Mouse (Mus musculus) lung, embryonic 16.5 days (tissue): ENCODE data around the gene Slc6a1. TPM values are rescaled to one million over a fixed set of nuclear protein-coding genes. Genes with fewer than 3 reads are reported as not detected.

ENCODE experiments used
- ATAC-seq: fragments of 200-750 bp; cut with Nextera tagmentation; 2 replicates; pipeline ENCODE4 v1.8.0; 2017; ENCODE audit warnings: low read depth, mild to moderate bottlenecking, moderate library complexity
- H3K27ac ChIP-seq: fragments of 300-500 bp; sonication (generic); 2 replicates; pipeline ENCODE4 v1.5.1; 2014; ENCODE audit warnings: mild to moderate bottlenecking, control low read depth, low read length
- H3K27me3 ChIP-seq: fragments of 300-500 bp; sonication (generic); 2 replicates; pipeline ENCODE4 v1.6.1; 2014; ENCODE audit warnings: low read depth, low read length, mixed read lengths; ENCODE audit not compliant: control insufficient read depth, insufficient read depth
- H3K36me3 ChIP-seq: fragments of 300-500 bp; sonication (generic); 2 replicates; pipeline ENCODE4 v1.6.1; 2014; ENCODE audit warnings: low read length; ENCODE audit not compliant: control insufficient read depth, insufficient read depth
- H3K4me1 ChIP-seq: fragments of 300-500 bp; sonication (generic); replicated peaks from 2 replicates; pipeline ENCODE4 v1.6.1; 2014; ENCODE audit warnings: low read length, mixed read lengths; ENCODE audit not compliant: control insufficient read depth, insufficient read depth
- H3K4me2 ChIP-seq: fragments of 300-500 bp; sonication (generic); 2 replicates; pipeline ENCODE4 v1.6.1; 2014; ENCODE audit warnings: low read depth, low read length, control low read depth
- H3K4me3 ChIP-seq: fragments of 300-500 bp; sonication (generic); 2 replicates; pipeline ENCODE4 v1.5.1; 2014; ENCODE audit warnings: mild to moderate bottlenecking, low read length, control low read depth
- H3K9ac ChIP-seq: fragments of 300-500 bp; sonication (generic); 2 replicates; pipeline ENCODE4 v1.6.1; 2014; ENCODE audit warnings: low read length, control low read depth
- H3K9me3 ChIP-seq: fragments of 300-500 bp; sonication (generic); 2 replicates; pipeline ENCODE4 v1.6.1; 2016; ENCODE audit warnings: low read length; ENCODE audit not compliant: control insufficient read depth
- WGBS: fragments of 180-500 bp; shearing (Covaris S2); extraction: QIAGEN DNeasy Blood & Tissue Kit; methylation state at CpG from one replicate; pipeline ENCODE4 v1.1.7; 2014; 5-methylcytosine and 5-hydroxymethylcytosine counted together
- polyA plus RNA-seq: library from polyadenylated mRNA; unstranded; fragments of >200 nt; fragmentation: Nextera tagmentation; extraction: Ambion mirVana; gene quantifications from 2 replicates; pipeline ENCODE4 v1.2.1, GENCODE M21; 2015

Gene Slc6a1
- 0.28 and 0.52 TPM in 2 replicates for polyA plus RNA-seq

GRCm38 (mm10) chr6:114282469-114283277 is at the start of gene Slc6a1:
TSS of gene Slc6a1 (plus strand) at chr6:114282635.
- H3K4me2 ChIP-seq, result no peak within 1 kb of the TSS
- peaks cover 53% of the 10 kb centered on the region for H3K27me3 ChIP-seq
- no peak within 1 kb of the TSS for H3K27ac ChIP-seq
- H3K4me1 ChIP-seq, result no peaks in the 10 kb centered on the region
- H3K36me3 ChIP-seq, result no peaks in the 10 kb centered on the region
- WGBS, result 3% methylated on average over 42 of the region's 51 CpGs
- no peak within 1 kb of the TSS for H3K4me3 ChIP-seq
- peak; percentile 93 for ATAC-seq
- H3K9ac ChIP-seq, result no peak within 1 kb of the TSS
- no peaks in the 10 kb centered on the region for H3K9me3 ChIP-seq

- no peaks in the 10 kb centered on the region; the same call in 1 of the 2 replicates for H3K27me3 ChIP-seq
- no peak overlapping the region for H3K27ac ChIP-seq
- no peak overlapping the region for H3K4me2 ChIP-seq
- 28% methylated on average over 5 of the region's 6 CpGs for WGBS
- no peaks in the 10 kb centered on the region for H3K4me1 ChIP-seq
- no peak for ATAC-seq
- no peak overlapping the region for H3K4me3 ChIP-seq
- no peaks in the 10 kb centered on the region for H3K9me3 ChIP-seq
- no peak overlapping the region for H3K9ac ChIP-seq
- H3K36me3 ChIP-seq, result no peaks in the 10 kb centered on the region
Measured at GRCm38 (mm10) chr6:114238892-114239644, 43.4 kb upstream of the Slc6a1 start.

DNA sequence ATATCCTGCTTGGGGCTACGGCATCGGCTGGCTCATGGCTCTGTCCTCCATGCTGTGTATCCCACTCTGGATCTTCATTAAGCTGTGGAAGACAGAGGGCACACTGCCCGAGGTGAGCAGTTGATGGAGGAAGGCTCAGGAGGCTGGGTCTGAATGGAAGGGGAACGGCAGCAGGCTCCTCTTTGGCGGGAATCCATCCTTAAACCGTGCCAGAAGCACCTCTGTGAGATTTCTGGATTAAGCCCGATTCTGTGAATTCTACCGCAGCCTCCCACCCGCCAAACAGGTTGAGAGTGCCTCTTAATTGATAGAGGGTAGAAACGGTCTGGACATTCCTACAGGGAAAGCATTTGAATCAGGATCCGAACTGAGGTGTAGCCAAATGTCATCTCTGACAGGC is 36.8 kb upstream of the Slc6a1 start:
- Histone ChIP-seq H3K4me2 (no peak overlapping the region), H3K27me3 (no peaks in the 10 kb centered on the region), H3K36me3 (no peaks in the 10 kb centered on the region), H3K27ac (no peak overlapping the region), H3K4me1 (no peaks in the 10 kb centered on the region), H3K4me3 (no peak overlapping the region), H3K9ac (no peak overlapping the region), H3K9me3 (no peaks in the 10 kb centered on the region)
- ATAC-seq, result no peak
- WGBS, result 67% methylated on average over 11 of the region's 11 CpGs

GRCm38 (mm10) chr6:114250311-114250710 is 32.1 kb upstream of the Slc6a1 start:
- Histone ChIP-seq H3K4me3 (no peak overlapping the region), H3K4me2 (no peak overlapping the region), H3K27me3 (no peaks in the 10 kb centered on the region), H3K9ac (no peak overlapping the region), H3K9me3 (no peaks in the 10 kb centered on the region), H3K36me3 (no peaks in the 10 kb centered on the region), H3K27ac (no peak overlapping the region), H3K4me1 (no peaks in the 10 kb centered on the region)
- WGBS, result 8% methylated on average over 5 of the region's 5 CpGs
- ATAC-seq, result no peak

- no peak overlapping the region for H3K9ac ChIP-seq
- no peaks in the 10 kb centered on the region for H3K36me3 ChIP-seq
- no peak for ATAC-seq
- H3K4me2 ChIP-seq, result no peak overlapping the region
- no peaks in the 10 kb centered on the region for H3K9me3 ChIP-seq
- no peak overlapping the region for H3K4me3 ChIP-seq
- no peaks in the 10 kb centered on the region for H3K27me3 ChIP-seq
- no peaks in the 10 kb centered on the region for H3K4me1 ChIP-seq
- no peak overlapping the region for H3K27ac ChIP-seq
- WGBS, result 73% methylated on average over 14 of the region's 14 CpGs
Measured at GRCm38 (mm10) chr6:114254927-114255326, 27.5 kb upstream of the Slc6a1 start.

DNA sequence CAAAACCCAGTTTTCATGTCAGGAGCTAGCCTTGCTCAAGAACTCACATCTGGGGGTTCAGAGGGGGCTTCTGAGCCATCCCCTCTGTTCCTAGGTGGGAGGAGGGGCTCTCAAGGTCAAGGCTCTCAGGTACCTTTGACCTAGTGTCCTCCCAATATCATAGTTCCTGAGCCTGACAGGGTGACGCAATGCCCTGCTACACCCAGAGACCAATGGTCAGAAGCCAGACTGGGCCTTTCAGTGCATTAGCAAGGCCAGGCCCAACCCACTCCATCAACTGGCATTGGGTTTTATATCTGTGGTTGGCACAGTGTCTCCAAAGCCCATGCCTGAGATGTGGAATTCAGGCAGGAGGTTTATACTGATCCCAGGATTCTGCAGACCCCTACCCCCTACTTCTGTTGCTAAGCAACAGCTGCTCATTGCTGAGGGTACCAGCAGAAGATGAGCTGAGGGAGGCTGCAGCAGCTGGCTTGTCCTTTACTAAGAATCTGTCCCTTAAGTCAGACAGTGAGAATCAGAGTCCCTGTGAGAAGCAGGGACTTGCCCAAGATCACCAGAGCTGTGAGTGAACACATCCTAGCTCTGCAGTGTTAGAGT is 24.6 kb upstream of the Slc6a1 start:
- no peaks in the 10 kb centered on the region for H3K4me1 ChIP-seq
- no peak for ATAC-seq
- 77% methylated on average over 1 of the region's 1 CpGs for WGBS

GRCm38 (mm10) chr6:114258661-114259193 is 23.7 kb upstream of the Slc6a1 start:
- H3K36me3 ChIP-seq, result no peaks in the 10 kb centered on the region
- H3K27me3 ChIP-seq, result no peaks in the 10 kb centered on the region
- no peaks in the 10 kb centered on the region for H3K4me1 ChIP-seq
- H3K4me3 ChIP-seq, result no peak overlapping the region
- WGBS, result 43% methylated on average over 3 of the region's 3 CpGs
- H3K4me2 ChIP-seq, result no peak overlapping the region
- no peak overlapping the region for H3K27ac ChIP-seq
- no peaks in the 10 kb centered on the region for H3K9me3 ChIP-seq
- no peak; the same call in 1 of the 2 replicates for ATAC-seq
- H3K9ac ChIP-seq, result no peak overlapping the region

More for the DNA sequence above, 24.6 kb upstream of the Slc6a1 start:
- no peak overlapping the region for H3K27ac ChIP-seq
- H3K27me3 ChIP-seq, result no peaks in the 10 kb centered on the region
- no peak overlapping the region for H3K4me3 ChIP-seq
- no peaks in the 10 kb centered on the region for H3K9me3 ChIP-seq
- H3K36me3 ChIP-seq, result no peaks in the 10 kb centered on the region
- H3K9ac ChIP-seq, result no peak overlapping the region
- no peak overlapping the region for H3K4me2 ChIP-seq

GRCm38 (mm10) chr6:114261609-114262008 is 20.8 kb upstream of the Slc6a1 start:
- no peak overlapping the region for H3K4me2 ChIP-seq
- 53% methylated on average over 6 of the region's 6 CpGs for WGBS

GRCm38 (mm10) chr6:114264010-114264409 is 18.4 kb upstream of the Slc6a1 start:
- Histone ChIP-seq H3K9ac (no peak overlapping the region), H3K9me3 (no peaks in the 10 kb centered on the region), H3K4me3 (no peak overlapping the region), H3K4me2 (no peak overlapping the region), H3K4me1 (0 out of 2 replicates have a peak, but pooled peaks cover 3% of the 10 kb centered on the region), H3K27ac (no peak overlapping the region), H3K27me3 (no peaks in the 10 kb centered on the region), H3K36me3 (no peaks in the 10 kb centered on the region)
- ATAC-seq, result no peak
- 60% methylated on average over 3 of the region's 3 CpGs for WGBS

More at GRCm38 (mm10) chr6:114261609-114262008, 20.8 kb upstream of the Slc6a1 start:
- H3K4me1 ChIP-seq, result 0 out of 2 replicates have a peak, but pooled peaks cover 3% of the 10 kb centered on the region
- no peak for ATAC-seq
- no peak overlapping the region for H3K9ac ChIP-seq
- H3K27ac ChIP-seq, result no peak overlapping the region
- H3K36me3 ChIP-seq, result no peaks in the 10 kb centered on the region
- no peak overlapping the region for H3K4me3 ChIP-seq
- H3K27me3 ChIP-seq, result no peaks in the 10 kb centered on the region
- no peaks in the 10 kb centered on the region for H3K9me3 ChIP-seq
